In genomic region chr4:128484679-128485078, GRCm38 (mm10) we compare ENCODE assay signal across 29 mouse cellular contexts.
DNase-seq lines count a peak whose midpoint lies in the region; ATAC-seq and TF ChIP-seq lines count a peak whose summit lies in the region.
"Had no signal": no experiment of that assay in that cellular context is flagged by ENCODE, and none has a peak within 500 bp of the region (broad histone marks: within the 10 kb centered on the region; RNA-seq: fewer than 3 reads in every experiment).

No protein-coding gene starts in this region.

- no peaks in the 10 kb centered on the region for H3K9me3 ChIP-seq in hindbrain, postnatal 0 days (ENCODE audit: low read length)
- no peaks in the 10 kb centered on the region for H3K9me3 ChIP-seq in hindbrain, embryonic 16.5 days (ENCODE audit: control insufficient read depth, low read length)
- H3K9me3 ChIP-seq in lung, embryonic 14.5 days (ENCODE audit: low read depth, low read length): no peaks in the 10 kb centered on the region
- H3K9me3 ChIP-seq: embryonic facial prominence, embryonic 13.5 days; forebrain, embryonic 12.5 days; heart, embryonic 10.5 days; heart, embryonic 15.5 days; hindbrain, embryonic 12.5 days; limb, embryonic 12.5 days; liver, embryonic 15.5 days; neural tube, embryonic 12.5 days had no signal

- TF ChIP-seq CTCF in hindbrain, postnatal 0 days (IDR thresholded peaks at IDR 0.05; ENCODE audit: low read depth): peak; percentile 47
- 0 out of 2 replicates have a peak, but pooled peaks have one; percentile 5 for TF ChIP-seq CTCF in lung, embryonic 14.5 days (IDR thresholded peaks at IDR 0.05; ENCODE audit: low read depth)
- peak; percentile 34; the same call in 1 of the 2 replicates for TF ChIP-seq CTCF in cortical plate, adult 2 months (IDR thresholded peaks at IDR 0.05; ENCODE audit: extremely low read depth, insufficient read depth, low read length)

- peak; percentile 64 to 66 for DNase-seq in cerebellum, postnatal 10 days
- no peak for DNase-seq in cerebellum, adult 11 months
- peak; percentile 31 for DNase-seq in hindbrain, postnatal 0 days (ENCODE audit: low spot score)
- DNase-seq in lung, embryonic 14.5 days: no peak
- no peak for DNase-seq in lung, adult 18-20 months
- DNase-seq: adrenal gland, adult 8-10 months; embryo, embryonic 11 days; gastrocnemius, postnatal 25 days; heart, adult 11 months; kidney, adult 2 months; kidney, postnatal 4 days; right cerebral cortex, adult 18-20 months; spleen, adult 18-20 months; thymus, postnatal 4 days had no signal

- TF ChIP-seq POLR2A in cortical plate, adult 2 months (IDR thresholded peaks at IDR 0.05; ENCODE audit: extremely low read depth, insufficient read depth, low read length): no peak

- no peak overlapping the region for H3K27ac ChIP-seq in hindbrain, postnatal 0 days
- H3K27ac ChIP-seq in hindbrain, embryonic 16.5 days (ENCODE audit: low read depth, low read length): no peak overlapping the region
- H3K27ac ChIP-seq in lung, embryonic 14.5 days (ENCODE audit: low read depth): no peak overlapping the region
- no peak overlapping the region for H3K27ac ChIP-seq in cortical plate, adult 2 months (ENCODE audit: insufficient read depth, low read length)
- H3K27ac ChIP-seq: embryonic facial prominence, embryonic 13.5 days; forebrain, embryonic 12.5 days; heart, embryonic 10.5 days; heart, embryonic 15.5 days; hindbrain, embryonic 12.5 days; limb, embryonic 12.5 days; liver, embryonic 15.5 days; macrophage; neural tube, embryonic 12.5 days had no signal

- WGBS in hindbrain, postnatal 0 days: 58% methylated on average over 2 of the region's 2 CpGs
- 72% methylated on average over 2 of the region's 2 CpGs for WGBS in hindbrain, embryonic 16.5 days
- 50% methylated on average over 2 of the region's 2 CpGs for WGBS in lung, embryonic 14.5 days

- ATAC-seq in hindbrain, postnatal 0 days: no peak
- ATAC-seq in hindbrain, embryonic 16.5 days: no peak
- no peak for ATAC-seq in lung, embryonic 14.5 days (ENCODE audit: insufficient read depth)
- ATAC-seq: midbrain, embryonic 16.5 days had no signal

- H3K27me3 ChIP-seq in hindbrain, postnatal 0 days (ENCODE audit: insufficient read depth, low read length): no peaks in the 10 kb centered on the region
- no peaks in the 10 kb centered on the region for H3K27me3 ChIP-seq in hindbrain, embryonic 16.5 days (replicated peaks; ENCODE audit: control insufficient read depth, insufficient read depth, low read length)
- no peaks in the 10 kb centered on the region for H3K27me3 ChIP-seq in lung, embryonic 14.5 days (ENCODE audit: insufficient read depth, low read length)
- H3K27me3 ChIP-seq: embryonic facial prominence, embryonic 13.5 days; heart, embryonic 15.5 days; hindbrain, embryonic 12.5 days; limb, embryonic 12.5 days; liver, embryonic 15.5 days; neural tube, embryonic 12.5 days had no signal

- no peak overlapping the region for H3K9ac ChIP-seq in hindbrain, postnatal 0 days (replicated peaks; ENCODE audit: low read length)
- no peak overlapping the region for H3K9ac ChIP-seq in hindbrain, embryonic 16.5 days (ENCODE audit: low read depth, low read length)
- H3K9ac ChIP-seq in lung, embryonic 14.5 days: no peak overlapping the region
- H3K9ac ChIP-seq: embryonic facial prominence, embryonic 13.5 days; forebrain, embryonic 12.5 days; heart, embryonic 15.5 days; hindbrain, embryonic 12.5 days; limb, embryonic 12.5 days; liver, embryonic 15.5 days; neural tube, embryonic 12.5 days had no signal

- H3K4me1 ChIP-seq in hindbrain, postnatal 0 days (ENCODE audit: insufficient read depth, low read length): no peaks in the 10 kb centered on the region
- H3K4me1 ChIP-seq in hindbrain, embryonic 16.5 days (ENCODE audit: control insufficient read depth, insufficient read depth, low read depth, low read length): peaks cover 3% of the 10 kb centered on the region; the same call in 1 of the 2 replicates
- peaks cover 5% of the 10 kb centered on the region; the same call in 1 of the 2 replicates for H3K4me1 ChIP-seq in lung, embryonic 14.5 days (ENCODE audit: insufficient read depth)
- H3K4me1 ChIP-seq in cortical plate, adult 2 months (ENCODE audit: control insufficient read depth, insufficient read depth, low read length): peaks cover 2% of the 10 kb centered on the region; the same call in 1 of the 2 replicates
- H3K4me1 ChIP-seq: embryonic facial prominence, embryonic 13.5 days; heart, embryonic 10.5 days; heart, embryonic 15.5 days; hindbrain, embryonic 12.5 days; limb, embryonic 12.5 days; liver, embryonic 15.5 days; neural tube, embryonic 12.5 days had no signal

- no peak overlapping the region for H3K4me3 ChIP-seq in hindbrain, postnatal 0 days (ENCODE audit: low read length)
- no peak overlapping the region for H3K4me3 ChIP-seq in hindbrain, embryonic 16.5 days (ENCODE audit: low read length)
- no peak overlapping the region for H3K4me3 ChIP-seq in lung, embryonic 14.5 days (ENCODE audit: low read depth, low read length)
- no peak overlapping the region for H3K4me3 ChIP-seq in cortical plate, adult 2 months (ENCODE audit: insufficient read depth, low read length)
- H3K4me3 ChIP-seq: embryonic facial prominence, embryonic 13.5 days; erythroblast, embryonic 14.5 days; forebrain, embryonic 12.5 days; heart, embryonic 10.5 days; heart, embryonic 15.5 days; hindbrain, embryonic 12.5 days; limb, embryonic 12.5 days; liver, embryonic 15.5 days; myocyte; neural tube, embryonic 12.5 days had no signal

- no peak overlapping the region for H3K4me2 ChIP-seq in hindbrain, postnatal 0 days (ENCODE audit: low read depth, low read length)
- no peak overlapping the region for H3K4me2 ChIP-seq in hindbrain, embryonic 16.5 days (ENCODE audit: low read length)
- no peak overlapping the region for H3K4me2 ChIP-seq in lung, embryonic 14.5 days
- H3K4me2 ChIP-seq: embryonic facial prominence, embryonic 13.5 days; forebrain, embryonic 12.5 days; heart, embryonic 15.5 days; hindbrain, embryonic 12.5 days; limb, embryonic 12.5 days; liver, embryonic 15.5 days; neural tube, embryonic 12.5 days had no signal

- H3K36me3 ChIP-seq in hindbrain, postnatal 0 days (ENCODE audit: insufficient read depth, low read length): peaks cover 18% of the 10 kb centered on the region
- H3K36me3 ChIP-seq in hindbrain, embryonic 16.5 days (ENCODE audit: control insufficient read depth, insufficient read depth, low read length): peaks cover 13% of the 10 kb centered on the region
- H3K36me3 ChIP-seq in lung, embryonic 14.5 days (ENCODE audit: insufficient read depth): no peaks in the 10 kb centered on the region
- H3K36me3 ChIP-seq: embryonic facial prominence, embryonic 13.5 days; forebrain, embryonic 12.5 days; G1E; heart, embryonic 10.5 days; heart, embryonic 15.5 days; limb, embryonic 12.5 days; liver, embryonic 15.5 days had no signal

Comparison
In these comparisons a context has a peak if more than half of its experiments do, and no peak if none do; other contexts are left out.
1. DNase-seq: peak in cerebellum, postnatal 10 days (2 of 2) and hindbrain, postnatal 0 days (single experiment); none in cerebellum, adult 11 months (single experiment), lung, embryonic 14.5 days (single experiment) and lung, adult 18-20 months (0 of 2).
2. Peak in every context shown above with its lines, with median percentiles within 50 percentile points of each other: CTCF ChIP-seq.